Mouse (Mus musculus): ENCODE measurements around the gene Trim33. TPM values are rescaled to one million over a fixed set of nuclear protein-coding genes. Genes with fewer than 3 reads are reported as not detected.

Trim33 gene
- total and polyA plus RNA-seq, 2 experiments from 2014 or later = 5.5 to 22.8 TPM

- no peak for ATAC-seq (ENCODE audit: insufficient read depth, low read depth)
Measured at GRCm38 (mm10) chr3:103280875-103281274, 1.8 kb downstream of the Trim33 start.

GRCm38 (mm10) chr3:103288761-103289160, 9.7 kb downstream of the Trim33 start:
- peaks cover 4% of the 10 kb centered on the region; the same call in 1 of the 2 replicates for H3K9me3 ChIP-seq (replicated peaks; ENCODE audit: control insufficient read depth, low read length)
- H3K36me3 ChIP-seq (replicated peaks; ENCODE audit: control insufficient read depth, insufficient read depth, low read length) = no peaks in the 10 kb centered on the region
- 77% methylated on average over 4 of the region's 4 CpGs for WGBS
- ATAC-seq (ENCODE audit: insufficient read depth, low read depth) (no peak), DNase-seq (ENCODE audit: low spot score) (no peak)
- no peak overlapping the region for H3K27ac ChIP-seq (ENCODE audit: low read depth)
- H3K4me3 ChIP-seq (ENCODE audit: low read depth, low read length) = no peak overlapping the region
- H3K4me2 ChIP-seq (ENCODE audit: low read depth, low read length) = no peak overlapping the region
- H3K4me1 ChIP-seq (ENCODE audit: control insufficient read depth, insufficient read depth) = no peaks in the 10 kb centered on the region
- no peak for TF ChIP-seq CTCF (IDR thresholded peaks at IDR 0.05; ENCODE audit: low read depth)
- TF ChIP-seq EP300 (IDR thresholded peaks at IDR 0.05; ENCODE audit: low read depth) = no peak
- H3K27me3 ChIP-seq (ENCODE audit: control insufficient read depth, insufficient read depth, low read length) = no peaks in the 10 kb centered on the region
- no peak overlapping the region for H3K9ac ChIP-seq (replicated peaks; ENCODE audit: low read depth, low read length)

More at GRCm38 (mm10) chr3:103280875-103281274, 1.8 kb downstream of the Trim33 start:
- TF ChIP-seq EP300 (IDR thresholded peaks at IDR 0.05; ENCODE audit: low read depth) (no peak), CTCF (IDR thresholded peaks at IDR 0.05; ENCODE audit: low read depth) (no peak)
- DNase-seq (ENCODE audit: low spot score) = no peak
- peak overlapping the region; percentile 91; the same call in 1 of the 2 replicates for H3K9ac ChIP-seq (replicated peaks; ENCODE audit: low read depth, low read length)
- H3K27ac ChIP-seq (ENCODE audit: low read depth) = peak overlapping the region; percentile 93; the same call in 1 of the 2 replicates
- H3K4me1 ChIP-seq (ENCODE audit: control insufficient read depth, insufficient read depth) = peaks cover 14% of the 10 kb centered on the region
- H3K36me3 ChIP-seq (replicated peaks; ENCODE audit: control insufficient read depth, insufficient read depth, low read length) = 0 out of 2 replicates have a peak, but pooled peaks cover 5% of the 10 kb centered on the region
- H3K27me3 ChIP-seq (ENCODE audit: control insufficient read depth, insufficient read depth, low read length) = no peaks in the 10 kb centered on the region
- H3K9me3 ChIP-seq (replicated peaks; ENCODE audit: control insufficient read depth, low read length) = no peaks in the 10 kb centered on the region
- peak overlapping the region; percentile 74 for H3K4me2 ChIP-seq (ENCODE audit: low read depth, low read length)
- H3K4me3 ChIP-seq (ENCODE audit: low read depth, low read length) = peak overlapping the region; percentile 93
- WGBS = 26% methylated on average over 5 of the region's 5 CpGs

DNA sequence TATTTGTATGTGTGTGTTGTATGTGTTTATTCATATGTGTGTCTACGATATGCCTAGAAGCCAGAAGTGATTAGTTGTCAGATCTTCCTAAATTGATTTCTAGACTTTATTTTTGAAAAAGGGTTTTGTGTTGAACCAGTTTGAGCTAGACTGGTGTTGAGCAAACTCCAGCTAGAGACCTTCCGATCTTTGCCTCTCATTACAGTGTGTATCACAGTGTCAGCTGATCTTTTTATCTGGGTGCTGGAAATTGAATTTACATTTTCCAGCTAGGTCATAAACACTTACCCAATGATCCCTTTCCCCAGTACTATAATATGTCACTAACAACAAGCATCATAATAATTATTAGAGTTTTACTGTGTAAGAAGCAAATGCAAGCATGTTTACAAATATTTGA, 12.0 kb downstream of the Trim33 start:
- Histone ChIP-seq H3K4me3 (ENCODE audit: low read depth, low read length) (no peak overlapping the region), H3K9me3 (replicated peaks; ENCODE audit: control insufficient read depth, low read length) (peaks cover 11% of the 10 kb centered on the region), H3K4me1 (ENCODE audit: control insufficient read depth, insufficient read depth) (no peaks in the 10 kb centered on the region), H3K4me2 (ENCODE audit: low read depth, low read length) (no peak overlapping the region), H3K27ac (ENCODE audit: low read depth) (no peak overlapping the region), H3K36me3 (replicated peaks; ENCODE audit: control insufficient read depth, insufficient read depth, low read length) (no peaks in the 10 kb centered on the region), H3K27me3 (ENCODE audit: control insufficient read depth, insufficient read depth, low read length) (no peaks in the 10 kb centered on the region), H3K9ac (replicated peaks; ENCODE audit: low read depth, low read length) (no peak overlapping the region)
- 88% methylated on average over 2 of the region's 2 CpGs for WGBS
- ATAC-seq (ENCODE audit: insufficient read depth, low read depth) (no peak), DNase-seq (ENCODE audit: low spot score) (no peak)
- TF ChIP-seq EP300 (IDR thresholded peaks at IDR 0.05; ENCODE audit: low read depth) (no peak), CTCF (IDR thresholded peaks at IDR 0.05; ENCODE audit: low read depth) (no peak)

- WGBS = 52% methylated on average over 6 of the region's 6 CpGs
Measured at GRCm38 (mm10) chr3:103305411-103305982, 26.4 kb downstream of the Trim33 start.

DNA sequence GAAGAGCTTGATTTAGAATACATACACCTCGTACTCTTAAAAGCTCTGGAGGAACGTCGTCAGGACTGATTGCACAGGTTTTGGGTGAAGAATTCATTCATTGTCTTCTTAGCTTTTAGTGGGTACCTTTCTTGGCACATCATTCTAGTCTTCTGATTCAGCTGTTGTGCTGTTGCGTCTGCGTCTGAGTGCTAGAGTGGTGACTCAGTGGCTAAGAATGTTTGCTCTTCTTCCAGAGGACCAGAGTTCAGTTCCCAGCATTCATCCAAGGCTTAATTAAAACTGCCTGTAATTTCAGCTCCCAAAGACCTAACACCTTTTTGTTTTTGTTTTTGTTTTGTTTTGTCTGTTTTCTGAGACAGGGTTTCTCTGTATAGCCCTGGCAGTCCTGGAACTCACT, 30.2 kb downstream of the Trim33 start:
- Histone ChIP-seq H3K4me2 (ENCODE audit: low read depth, low read length) (no peak overlapping the region), H3K27me3 (ENCODE audit: control insufficient read depth, insufficient read depth, low read length) (no peaks in the 10 kb centered on the region), H3K27ac (ENCODE audit: low read depth) (no peak overlapping the region), H3K4me3 (ENCODE audit: low read depth, low read length) (no peak overlapping the region), H3K9ac (replicated peaks; ENCODE audit: low read depth, low read length) (no peak overlapping the region), H3K36me3 (replicated peaks; ENCODE audit: control insufficient read depth, insufficient read depth, low read length) (peaks cover 4% of the 10 kb centered on the region; the same call in 1 of the 2 replicates), H3K4me1 (ENCODE audit: control insufficient read depth, insufficient read depth) (0 out of 2 replicates have a peak, but pooled peaks cover 9% of the 10 kb centered on the region), H3K9me3 (replicated peaks; ENCODE audit: control insufficient read depth, low read length) (no peaks in the 10 kb centered on the region)
- TF ChIP-seq CTCF (IDR thresholded peaks at IDR 0.05; ENCODE audit: low read depth) = no peak
- TF ChIP-seq EP300 (IDR thresholded peaks at IDR 0.05; ENCODE audit: low read depth) = no peak
- ATAC-seq (ENCODE audit: insufficient read depth, low read depth) (no peak), DNase-seq (ENCODE audit: low spot score) (no peak)
- 63% methylated on average over 5 of the region's 5 CpGs for WGBS

More at GRCm38 (mm10) chr3:103305411-103305982, 26.4 kb downstream of the Trim33 start:
- H3K36me3 ChIP-seq (replicated peaks; ENCODE audit: control insufficient read depth, insufficient read depth, low read length) = no peaks in the 10 kb centered on the region
- H3K27me3 ChIP-seq (ENCODE audit: control insufficient read depth, insufficient read depth, low read length) = no peaks in the 10 kb centered on the region
- H3K27ac ChIP-seq (ENCODE audit: low read depth) = no peak overlapping the region
- no peak overlapping the region for H3K4me2 ChIP-seq (ENCODE audit: low read depth, low read length)
- no peak overlapping the region for H3K9ac ChIP-seq (replicated peaks; ENCODE audit: low read depth, low read length)
- no peak for TF ChIP-seq CTCF (IDR thresholded peaks at IDR 0.05; ENCODE audit: low read depth)
- no peak for TF ChIP-seq EP300 (IDR thresholded peaks at IDR 0.05; ENCODE audit: low read depth)
- ATAC-seq (ENCODE audit: insufficient read depth, low read depth) (no peak), DNase-seq (ENCODE audit: low spot score) (no peak)
- H3K4me1 ChIP-seq (ENCODE audit: control insufficient read depth, insufficient read depth) = 0 out of 2 replicates have a peak, but pooled peaks cover 9% of the 10 kb centered on the region
- no peak overlapping the region for H3K4me3 ChIP-seq (ENCODE audit: low read depth, low read length)
- H3K9me3 ChIP-seq (replicated peaks; ENCODE audit: control insufficient read depth, low read length) = no peaks in the 10 kb centered on the region
